Mouse (Mus musculus): Measurements from ENCODE around the gene Arhgef17.

The Arhgef17 gene

GRCm38 (mm10) chr7:100842175-100842574 is 89.7 kb downstream of the Arhgef17 start:
- no peak for DNase-seq

GRCm38 (mm10) chr7:100841608-100842007 is 90.3 kb downstream of the Arhgef17 start:
- DNase-seq, result no peak

- no peak for DNase-seq
Observed at GRCm38 (mm10) chr7:100840906-100841305, 91.0 kb downstream of the Arhgef17 start.

- no peak for DNase-seq
Observed at GRCm38 (mm10) chr7:100839632-100840402, 92.1 kb downstream of the Arhgef17 start.

GRCm38 (mm10) chr7:100837701-100838100 is 94.2 kb downstream of the Arhgef17 start:
- peak; percentile 41 for DNase-seq

GRCm38 (mm10) chr7:100836657-100837056 is 95.2 kb downstream of the Arhgef17 start:
- DNase-seq, result no peak

GRCm38 (mm10) chr7:100835711-100836110 is 96.2 kb downstream of the Arhgef17 start:
- DNase-seq, result no peak

- DNase-seq, result no peak
Observed at GRCm38 (mm10) chr7:100835168-100835567, 96.7 kb downstream of the Arhgef17 start.

GRCm38 (mm10) chr7:100833859-100834258 is 98.0 kb downstream of the Arhgef17 start:
- no peak for DNase-seq

- DNase-seq, result no peak
Observed at GRCm38 (mm10) chr7:100828549-100828948, 103.4 kb downstream of the Arhgef17 start.

GRCm38 (mm10) chr7:100824661-100825060 is 107.2 kb downstream of the Arhgef17 start:
- DNase-seq, result no peak
